Comparison of ENCODE assay signal across 8 mouse cellular contexts in genomic region chr11:106501308-106502158, GRCm38 (mm10). TPM values are rescaled to one million over a fixed set of nuclear protein-coding genes. Genes with fewer than 3 reads are reported as not detected.
DNase-seq lines count a peak whose midpoint lies in the region; ATAC-seq lines count a peak whose summit lies in the region.

No protein-coding gene starts in this region.

- peak; percentile 26 for ATAC-seq in inflammation-experienced regulatory T-cells, adult 6 months
- ATAC-seq in megakaryocyte progenitor cell, adult 5-6 weeks (replicated peaks; ENCODE audit: poor library complexity) = peak; percentile 39

- intact Hi-C loops in left cerebral cortex, postnatal 25 days (cut with DNase I) = loop anchor here (2.0 to 10.0 kb wide), 3 partner anchors 61 to 243 kb away; partner anchors contain the start of gene Tex2

- peak; percentile 37 to 43 for DNase-seq in left cerebral cortex, adult 18-20 months (ENCODE audit: low spot score in 2 of 2)
- no peak for DNase-seq in left cerebral cortex, adult 11 months (ENCODE audit: low spot score)
- peak; percentile 83 for DNase-seq in embryo, embryonic 11 days
- peak; percentile 61 for DNase-seq in gastrocnemius, postnatal 25 days
- DNase-seq in left cerebral cortex, postnatal 25 days (ENCODE audit: low spot score in 2 of 2) = peak; percentile 50 to 59
- DNase-seq in skeletal muscle tissue, adult 2 months (ENCODE audit: low read depth, low spot score) = peak; percentile 62

RNA-seq across cellular contexts. Expression of gene Ern1, which starts 13.9 kb away (rescaled TPM):
- total RNA-seq in left cerebral cortex, adult 18-20 months (2021) = 1 to 10 TPM; 9.2 to 9.3 TPM
- 1 to 10 TPM; 7.0 to 7.2 TPM for total RNA-seq in gastrocnemius, postnatal 25 days (2021)
- 1 to 10 TPM; 1.4 to 1.8 (median 1.6) TPM for polyA plus RNA-seq in inflammation-experienced regulatory T-cells, adult 6 months (2017; shearing (Covaris generic))
- 1 to 10 TPM; 8.4 to 9.8 TPM for total RNA-seq in left cerebral cortex, postnatal 25 days (2021)
- 54.0 and 58.6 TPM in 2 replicates for total RNA-seq in megakaryocyte progenitor cell, adult 5-6 weeks (2015)
- 45.6 and 50.2 TPM in 2 replicates for total RNA-seq in megakaryocyte progenitor cell, adult 5-6 weeks (2017)

Comparison
In these comparisons a context has a peak if more than half of its experiments do, and no peak if none do; other contexts are left out.
1. RNA of gene Ern1, which starts 13.9 kb away (total RNA-seq): 45.6 to 58.6 TPM in megakaryocyte progenitor cell, adult 5-6 weeks; 8.4 to 9.8 TPM in left cerebral cortex, postnatal 25 days, 9.2 to 9.3 TPM in left cerebral cortex, adult 18-20 months and 7.0 to 7.2 TPM in gastrocnemius, postnatal 25 days; every median in the first group is over 4 times any median in the second.